Mouse (Mus musculus): ENCODE measurements around the gene Acvr2b.

Acvr2b gene

DNA sequence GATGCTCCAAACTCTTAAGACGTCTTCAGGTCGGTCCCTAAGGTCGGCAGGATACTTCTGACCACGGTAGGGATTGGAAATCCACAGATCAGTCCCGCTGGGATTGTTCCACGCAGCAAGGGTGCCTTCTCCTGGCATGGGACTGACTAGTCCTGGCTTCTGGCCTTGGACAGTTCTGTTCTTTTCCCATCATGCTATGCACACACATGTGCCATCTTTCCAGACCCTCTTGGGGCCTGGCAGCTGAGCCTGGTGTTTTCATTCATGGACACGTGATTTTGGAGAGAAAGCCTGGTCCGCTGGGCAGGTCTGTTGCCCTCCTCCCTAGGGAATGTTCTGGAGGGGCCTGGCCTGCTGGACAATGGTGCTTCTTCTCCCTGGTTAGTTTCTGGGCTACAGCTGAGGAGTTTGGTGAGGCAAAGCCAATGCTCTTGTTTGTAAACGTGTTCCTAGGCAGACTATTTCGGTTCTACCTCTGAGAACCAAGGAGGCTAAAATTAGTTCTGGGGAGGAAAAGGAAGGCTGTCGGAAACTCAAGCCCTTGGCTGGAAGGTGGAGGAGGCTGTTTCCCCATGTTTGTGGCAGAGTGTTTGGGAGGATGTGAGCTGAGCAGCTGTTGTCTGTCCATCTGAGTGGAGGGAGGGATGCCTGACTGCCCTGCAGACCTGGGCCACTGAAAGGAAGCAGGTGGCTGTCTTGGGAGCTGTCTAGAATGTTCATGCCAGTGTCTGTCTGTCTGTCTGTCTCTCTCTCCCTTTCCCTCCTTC is 7.2 kb downstream of the Acvr2b start:
- DNase-seq (ENCODE audit: low spot score) = no peak

DNA sequence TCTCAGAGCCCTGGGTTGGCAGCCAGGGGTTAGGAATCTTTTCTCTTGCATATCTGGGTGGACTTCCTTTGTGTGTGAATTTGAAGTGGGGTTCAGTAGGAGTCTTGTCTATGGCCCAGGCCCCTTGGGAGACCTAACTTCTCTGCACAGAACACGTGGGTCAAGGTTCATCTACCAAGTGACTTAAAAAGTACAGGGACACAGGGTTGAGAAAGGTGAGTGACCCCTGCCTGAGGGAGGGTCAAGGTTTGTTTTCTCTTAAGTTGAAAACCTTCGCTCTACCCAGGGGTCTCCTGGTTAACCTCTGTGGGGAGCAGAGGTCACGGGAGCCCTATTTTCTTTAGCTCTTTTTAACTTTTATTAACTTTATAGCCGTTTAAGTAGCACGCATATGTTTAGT is 7.9 kb downstream of the Acvr2b start:
- DNase-seq (ENCODE audit: low spot score) = no peak

DNA sequence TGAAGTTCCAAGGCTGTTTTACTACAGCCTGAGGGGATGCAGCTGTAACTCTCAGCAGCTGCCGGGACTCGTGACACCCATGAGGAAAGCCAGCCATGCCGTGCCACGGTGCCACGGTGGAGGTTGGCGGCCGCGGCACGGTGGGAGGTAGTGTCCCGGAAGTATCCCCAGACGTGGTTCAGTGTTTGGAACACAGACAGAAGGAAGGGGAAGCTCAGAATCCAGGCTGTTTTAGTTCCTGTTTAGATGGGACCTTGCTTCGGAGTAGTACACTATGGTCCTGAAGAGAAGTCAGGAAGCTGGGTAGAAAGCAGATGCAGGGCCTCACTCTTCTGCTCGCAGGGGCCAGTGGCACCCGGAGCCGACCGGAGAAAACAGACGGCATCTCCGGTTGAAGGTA is 16.1 kb downstream of the Acvr2b start:
- DNase-seq (ENCODE audit: low spot score) = no peak

DNA sequence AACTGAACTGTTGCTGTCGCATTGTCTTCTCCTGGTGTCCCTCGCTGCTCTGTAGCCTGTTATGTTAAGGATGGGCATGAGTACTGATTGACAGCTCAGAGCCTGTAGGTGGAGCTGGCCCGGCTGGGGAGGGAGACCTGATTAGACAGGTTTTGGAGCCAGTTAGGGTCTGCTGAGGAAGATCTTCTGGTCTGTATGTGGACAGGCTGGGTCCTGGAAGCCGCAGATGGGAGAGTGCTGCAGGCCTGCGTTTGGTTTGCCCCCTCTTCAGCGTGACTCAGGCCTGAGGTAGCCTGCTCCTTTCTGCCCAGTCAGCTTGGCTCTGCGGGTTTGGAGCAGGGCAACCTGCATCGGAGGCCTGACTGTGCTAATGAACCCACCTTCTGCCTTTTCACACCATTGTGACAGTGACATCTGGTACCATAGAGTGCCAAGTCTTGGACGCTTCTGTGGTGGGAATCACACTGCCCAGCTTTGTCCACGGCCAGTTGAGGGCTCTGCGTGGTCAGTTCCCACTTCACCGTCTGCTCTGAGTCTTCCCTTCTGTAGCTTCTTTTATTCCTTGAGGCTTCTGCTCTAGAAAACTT is 18.0 kb downstream of the Acvr2b start:
- no peak for DNase-seq (ENCODE audit: low spot score)

DNA sequence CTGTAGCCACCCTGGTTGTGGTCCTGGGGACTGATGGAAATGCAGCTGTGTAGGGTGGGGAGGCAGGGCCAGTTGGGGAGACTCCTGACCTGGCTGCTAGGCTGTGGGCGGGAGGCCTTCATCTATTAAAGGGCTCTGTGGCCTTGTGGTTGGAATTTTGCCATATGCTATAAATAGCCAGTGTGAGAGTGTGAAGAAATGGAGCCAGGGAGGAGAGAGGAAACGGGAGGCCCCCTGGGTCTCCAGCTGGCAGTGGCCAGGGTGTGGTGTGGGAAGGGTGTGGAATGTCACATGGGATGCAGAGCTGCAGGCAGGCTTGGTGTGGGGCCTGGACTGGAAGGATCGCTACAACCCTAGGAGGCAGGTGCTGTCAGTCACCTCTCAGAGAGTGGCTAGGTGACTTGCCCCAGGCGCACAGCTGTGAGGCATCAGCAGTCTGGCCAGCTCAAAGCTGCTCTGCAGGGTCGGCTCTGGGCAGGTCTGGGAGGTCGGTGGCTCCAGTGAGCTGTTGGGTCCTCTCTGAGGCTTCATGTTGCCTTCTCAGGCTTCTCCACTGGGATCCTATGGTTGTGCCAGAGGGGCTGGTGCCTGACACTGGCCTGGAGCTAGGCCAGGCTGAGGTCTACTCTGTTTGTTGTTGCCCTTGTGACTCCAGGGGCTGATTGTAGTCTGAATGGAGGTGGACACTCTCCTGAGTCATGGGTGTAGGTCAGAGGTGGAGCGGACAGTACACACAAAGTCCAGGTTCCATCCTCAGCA is 23.5 kb downstream of the Acvr2b start:
- DNase-seq (ENCODE audit: low spot score) = no peak

DNA sequence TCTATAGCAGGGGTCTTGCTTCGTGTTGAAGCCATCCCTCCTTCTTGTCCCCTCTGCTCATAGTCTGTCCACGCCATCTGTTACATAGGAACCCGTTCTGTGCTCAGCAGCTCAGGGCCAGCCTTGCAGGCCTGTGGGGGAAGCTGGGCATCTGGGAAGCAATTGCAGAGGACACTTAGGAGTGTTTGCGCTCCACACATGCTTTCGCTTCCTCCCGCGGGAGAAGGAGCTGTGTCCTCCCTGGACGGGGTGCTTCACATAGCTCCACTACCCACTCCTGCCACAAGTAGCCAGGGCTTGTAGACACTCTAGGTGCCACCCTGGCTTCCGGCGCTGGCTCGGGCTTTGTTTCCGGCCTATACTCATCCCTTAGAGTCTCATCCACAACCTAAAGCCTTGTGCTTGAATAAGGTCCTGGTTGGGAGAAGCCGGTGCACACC is 24.1 kb downstream of the Acvr2b start:
- no peak for DNase-seq (ENCODE audit: low spot score)

DNA sequence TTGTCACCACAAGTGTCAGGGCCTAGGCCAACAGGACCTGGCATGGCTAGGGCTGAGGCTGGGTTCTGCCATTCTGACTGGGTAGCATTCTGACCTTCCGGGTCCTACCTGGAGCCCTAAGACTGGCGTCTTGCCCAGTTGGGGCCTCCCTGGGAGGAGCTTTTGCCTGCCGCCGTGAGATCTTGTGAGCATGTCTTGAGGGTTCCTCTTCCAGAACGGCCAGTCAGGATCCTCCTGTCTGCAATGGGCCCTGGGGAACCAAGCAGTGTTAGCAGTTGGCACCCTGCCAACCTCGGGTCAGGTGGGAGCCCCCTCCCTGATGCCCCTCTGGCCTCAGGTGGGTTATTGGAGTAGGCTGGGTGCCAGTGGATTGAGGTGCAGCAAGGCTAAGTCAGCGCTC is 24.6 kb downstream of the Acvr2b start:
- DNase-seq (ENCODE audit: low spot score) = no peak

DNA sequence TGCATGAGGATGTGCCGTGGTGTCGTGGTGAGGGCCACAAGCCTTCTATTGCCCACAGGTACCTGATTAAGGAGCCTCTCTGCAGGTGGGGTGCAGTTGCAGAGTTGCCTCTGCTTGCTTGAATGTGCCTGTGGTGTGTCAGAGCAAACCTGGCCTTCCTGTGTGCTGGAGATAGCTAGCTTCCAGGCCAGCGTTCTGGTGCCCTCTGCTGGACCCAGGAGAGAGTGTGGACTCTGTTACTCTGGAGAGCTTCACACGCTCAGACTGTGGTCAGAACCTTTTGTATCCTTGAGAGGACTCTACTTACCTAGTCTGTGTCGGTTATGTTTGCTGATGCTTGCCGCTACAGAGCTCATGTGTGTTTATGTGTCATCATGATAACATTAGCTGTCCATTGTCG is 28.4 kb downstream of the Acvr2b start:
- peak; percentile 51 for DNase-seq (ENCODE audit: low spot score)

DNA sequence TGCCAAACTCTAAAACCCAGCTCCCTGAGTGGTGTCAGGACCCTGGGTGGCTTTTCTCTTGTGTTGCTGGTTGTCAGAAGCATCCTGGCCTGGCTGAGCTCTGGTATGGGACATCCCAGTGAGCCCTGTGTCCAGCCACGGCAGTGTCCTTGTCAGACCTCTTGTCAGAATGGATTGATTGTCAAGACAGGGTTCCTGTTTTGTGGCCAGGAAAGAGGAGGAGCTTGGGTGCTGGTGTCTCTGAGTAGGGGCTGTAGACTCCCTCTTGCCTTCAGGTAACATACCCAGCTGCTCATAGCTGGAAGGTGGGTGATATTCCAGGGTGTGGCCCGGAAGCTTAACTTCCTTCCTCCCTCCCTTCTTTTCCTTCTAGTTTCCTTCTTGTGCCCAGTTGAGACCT is 33.9 kb downstream of the Acvr2b start:
- no peak for DNase-seq (ENCODE audit: low spot score)

DNA sequence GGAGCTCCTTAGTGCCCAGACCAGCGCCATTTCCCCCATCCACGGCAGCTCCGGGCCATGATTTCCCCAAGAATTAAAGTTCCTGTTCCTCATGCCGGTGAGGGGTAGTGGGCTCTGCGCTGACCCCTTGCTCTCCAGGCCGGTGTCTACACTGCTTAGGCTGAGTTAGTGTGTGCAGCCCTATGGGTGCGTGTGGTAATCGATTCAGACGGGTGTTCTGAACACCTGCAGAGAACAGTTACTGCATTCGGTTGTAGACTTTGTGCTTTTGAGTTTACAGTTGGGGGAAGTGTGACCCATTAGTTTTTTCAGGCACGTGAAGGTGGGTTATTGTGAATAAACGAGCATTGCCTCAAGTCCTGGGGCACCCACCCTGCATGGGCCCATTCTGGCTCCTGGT is 36.1 kb downstream of the Acvr2b start:
- DNase-seq (ENCODE audit: low spot score) = no peak

DNA sequence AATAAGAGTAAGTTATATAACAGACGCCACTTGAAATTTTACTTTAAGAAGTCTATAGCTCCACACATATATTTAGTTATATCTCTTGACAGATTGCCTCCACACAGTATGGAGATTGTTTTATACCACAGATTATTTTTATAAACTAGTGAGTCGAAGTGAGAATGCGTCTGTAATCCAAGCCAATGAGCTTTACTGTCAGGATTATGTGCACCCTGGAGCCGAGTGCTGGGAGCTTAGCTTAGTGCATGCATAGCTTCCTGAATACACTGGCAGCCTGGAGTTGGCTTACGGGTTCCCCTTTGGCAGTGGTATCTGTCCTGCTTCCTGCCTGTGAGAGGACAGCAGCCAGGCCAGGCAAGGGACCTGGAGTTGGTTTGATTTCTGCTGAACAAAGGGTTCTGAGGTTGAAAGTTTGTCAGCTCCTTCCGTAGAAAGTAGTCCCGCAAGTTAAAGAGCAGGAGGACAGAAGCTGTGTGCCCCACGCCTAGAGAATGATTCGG is 36.6 kb downstream of the Acvr2b start:
- no peak for DNase-seq (ENCODE audit: low spot score)

DNA sequence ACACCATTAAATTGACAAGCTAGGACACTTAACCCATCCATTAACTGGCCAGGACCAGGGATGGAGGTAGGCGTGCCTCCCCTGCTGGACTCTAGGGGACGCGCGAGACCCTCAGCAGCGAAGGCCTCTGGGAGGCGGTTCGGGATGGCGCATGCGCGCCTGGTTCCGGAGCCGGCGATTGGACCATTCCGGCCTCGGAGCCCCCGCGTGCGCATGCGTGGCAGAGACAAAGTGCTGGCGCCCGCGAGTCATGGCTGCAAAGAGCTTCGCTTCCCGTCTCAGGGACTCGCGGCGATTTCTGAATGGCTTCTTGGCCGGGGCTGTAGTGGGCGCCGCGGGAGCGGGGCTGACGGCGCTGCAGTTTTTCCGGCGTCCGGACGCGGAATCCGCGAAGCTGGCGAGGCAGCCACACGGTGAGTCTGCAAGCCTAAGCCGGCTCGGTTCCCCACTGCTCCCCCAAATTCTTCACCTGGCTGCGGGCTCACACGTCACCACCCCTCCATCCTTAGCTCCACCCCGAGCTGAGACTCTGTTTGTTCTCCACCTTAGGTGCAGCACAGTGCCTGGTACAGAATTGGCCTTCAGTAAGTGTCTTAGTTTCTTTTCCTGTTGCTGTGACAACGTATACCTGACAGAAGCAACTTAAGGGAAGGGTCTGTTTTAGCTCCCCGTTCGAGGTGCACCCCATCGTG is 43.0 kb downstream of the Acvr2b start, which contains the start of gene Exog:
Gene Exog (plus strand): TSS at position 206 of the 692 bp plus-strand sequence.
- peak; percentile 93 for DNase-seq (ENCODE audit: low spot score)

DNA sequence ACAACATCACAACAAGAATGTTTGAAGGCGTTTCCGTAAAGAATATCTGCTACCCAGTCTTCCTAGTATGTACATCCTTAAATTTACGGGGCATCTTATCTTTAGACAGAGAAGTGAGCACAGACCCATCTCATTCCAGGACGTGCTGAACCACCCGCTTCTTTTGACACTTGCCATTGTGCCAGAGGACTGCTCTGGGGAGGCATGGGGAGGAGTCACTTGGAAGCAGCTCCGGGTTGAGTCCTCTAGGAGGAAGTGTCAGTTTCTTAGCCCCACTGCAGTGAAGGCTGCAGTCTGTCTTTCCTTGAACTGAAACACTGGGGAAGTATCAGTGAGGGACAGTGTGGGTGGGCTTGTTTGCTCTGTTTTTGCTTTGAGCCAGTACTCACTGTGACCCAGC is 43.8 kb downstream of the Acvr2b start:
- no peak for DNase-seq (ENCODE audit: low spot score)

DNA sequence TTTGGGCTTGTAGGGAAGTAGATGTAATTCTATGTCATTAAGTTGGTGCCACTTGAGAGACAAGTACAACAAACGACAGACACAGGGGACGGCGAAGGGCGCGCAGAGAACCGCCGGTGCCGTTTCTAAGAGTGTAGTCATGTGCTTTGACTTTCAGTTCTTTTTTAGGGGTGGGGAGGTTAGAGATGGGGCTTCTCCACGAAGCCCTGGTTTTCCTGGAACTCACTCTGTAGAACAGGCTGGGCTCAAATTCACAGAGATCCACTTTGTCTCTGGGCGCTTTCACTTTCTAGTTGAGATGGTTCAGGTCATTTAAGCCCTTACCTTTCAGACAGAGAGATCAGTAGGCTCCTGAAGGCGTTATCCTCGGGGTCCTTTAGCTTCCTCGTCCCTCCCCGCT is 54.0 kb downstream of the Acvr2b start:
- DNase-seq (ENCODE audit: low spot score) = no peak

DNA sequence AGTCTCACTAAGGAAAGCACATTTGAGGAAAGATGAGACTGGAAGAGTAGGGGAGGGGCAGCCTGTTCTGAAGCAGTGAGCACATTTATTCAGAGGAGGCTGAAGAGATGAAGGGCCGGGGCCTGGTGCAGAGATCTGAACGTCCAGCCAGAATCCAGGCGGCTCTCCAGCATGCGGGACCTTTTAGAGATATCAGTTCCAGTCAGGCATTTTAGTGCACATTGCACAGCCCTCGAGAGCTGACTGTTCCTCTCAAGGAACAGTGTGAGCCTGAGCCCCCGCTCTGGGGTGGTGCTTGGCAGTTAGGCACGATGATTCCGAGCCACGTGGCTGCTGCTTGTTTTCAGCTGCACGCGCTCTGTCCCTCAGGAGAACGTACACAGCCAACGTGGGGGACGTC is 55.2 kb downstream of the Acvr2b start:
- DNase-seq (ENCODE audit: low spot score) = no peak

DNA sequence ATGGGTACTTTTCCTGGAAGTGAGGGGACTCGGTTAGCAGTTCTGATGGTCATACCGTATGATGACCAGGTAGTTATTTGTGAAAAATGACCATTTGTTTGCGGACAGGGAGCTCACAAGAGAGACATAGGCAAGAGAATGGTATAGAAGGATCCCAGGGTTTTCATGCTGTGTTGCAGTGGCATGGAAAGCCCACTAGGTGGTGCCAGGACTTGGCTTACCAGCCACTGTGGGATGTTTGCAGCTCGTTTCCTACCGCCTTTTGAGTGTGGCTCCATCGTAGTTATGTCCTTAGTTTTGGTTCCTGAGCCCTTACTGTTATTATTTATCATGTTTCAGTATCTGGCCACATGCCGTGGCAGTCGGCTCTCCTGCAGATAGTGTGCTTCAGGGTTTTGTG is 58.5 kb downstream of the Acvr2b start:
- no peak for DNase-seq (ENCODE audit: low spot score)

DNA sequence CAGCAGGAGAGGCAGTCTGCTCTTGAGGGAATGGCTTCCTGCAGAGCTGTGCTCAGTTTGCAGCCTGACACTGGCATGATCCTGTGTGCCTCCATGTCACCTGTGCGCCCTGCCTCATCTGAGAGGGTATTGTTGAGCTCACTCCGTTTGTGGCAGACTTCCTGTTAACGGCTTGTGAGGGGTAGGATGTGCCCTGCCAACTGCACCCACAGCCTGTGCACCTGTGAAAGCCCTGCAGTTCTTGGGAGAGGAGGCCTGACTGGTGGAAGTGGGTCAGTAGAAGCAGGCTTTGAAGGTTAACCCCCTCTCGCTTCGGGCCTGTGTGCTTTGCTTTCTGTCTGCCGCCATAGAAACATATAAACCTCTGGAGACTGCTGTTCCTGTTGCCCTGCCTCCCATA is 63.1 kb downstream of the Acvr2b start:
- no peak for DNase-seq (ENCODE audit: low spot score)

DNA sequence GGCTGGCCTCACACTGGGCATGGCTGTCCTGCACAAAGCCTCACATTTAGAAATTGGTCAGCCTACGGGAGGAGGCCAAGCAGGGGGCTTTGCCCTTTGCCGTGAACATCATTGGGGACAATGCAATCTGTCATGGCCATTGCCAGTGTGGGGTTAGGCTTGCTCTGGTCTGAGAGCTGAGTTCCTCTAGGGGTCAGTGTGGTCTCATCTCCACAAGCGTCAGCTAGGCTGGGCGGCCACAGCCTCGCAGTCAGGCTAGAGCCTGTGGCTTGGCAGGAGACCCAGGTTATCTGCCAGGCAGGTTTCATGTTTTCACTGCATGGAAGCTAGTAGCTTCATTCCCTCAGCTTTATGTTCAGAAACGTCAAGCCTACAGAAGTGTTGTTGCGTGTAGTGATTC is 63.7 kb downstream of the Acvr2b start:
- DNase-seq (ENCODE audit: low spot score) = no peak

DNA sequence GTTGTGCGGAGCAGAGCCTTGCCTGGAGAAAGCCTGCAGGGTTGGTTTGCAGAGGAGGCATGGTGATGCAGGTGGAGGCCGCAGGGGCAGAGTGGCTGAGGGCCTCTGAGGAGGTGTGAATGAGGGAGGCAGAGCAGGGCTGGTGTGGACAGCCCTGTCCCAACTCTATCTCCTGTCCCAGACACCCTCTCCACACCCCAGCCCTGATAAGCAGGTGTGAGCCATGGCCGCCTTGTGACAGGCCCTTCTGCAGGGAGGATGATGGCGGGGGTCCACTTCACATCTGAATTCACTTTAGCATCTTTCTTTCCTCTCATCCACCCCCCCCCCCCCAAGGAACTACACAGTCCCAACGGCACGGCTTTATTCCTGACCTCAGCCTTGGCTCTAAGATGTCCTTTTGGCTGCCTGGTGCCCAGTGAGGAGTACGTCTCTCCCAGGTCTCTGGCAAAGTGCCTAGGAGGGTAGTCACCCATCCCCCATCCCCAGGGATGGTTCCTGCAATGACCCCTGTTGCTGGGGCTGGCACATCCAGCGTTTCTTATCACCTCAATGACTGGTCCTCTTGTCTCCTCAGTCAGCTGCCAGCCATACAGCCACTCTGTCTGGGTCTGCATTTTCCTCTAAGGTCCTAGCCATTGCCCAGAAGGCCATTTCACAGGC is 67.9 kb downstream of the Acvr2b start:
- DNase-seq (ENCODE audit: low spot score) = no peak

DNA sequence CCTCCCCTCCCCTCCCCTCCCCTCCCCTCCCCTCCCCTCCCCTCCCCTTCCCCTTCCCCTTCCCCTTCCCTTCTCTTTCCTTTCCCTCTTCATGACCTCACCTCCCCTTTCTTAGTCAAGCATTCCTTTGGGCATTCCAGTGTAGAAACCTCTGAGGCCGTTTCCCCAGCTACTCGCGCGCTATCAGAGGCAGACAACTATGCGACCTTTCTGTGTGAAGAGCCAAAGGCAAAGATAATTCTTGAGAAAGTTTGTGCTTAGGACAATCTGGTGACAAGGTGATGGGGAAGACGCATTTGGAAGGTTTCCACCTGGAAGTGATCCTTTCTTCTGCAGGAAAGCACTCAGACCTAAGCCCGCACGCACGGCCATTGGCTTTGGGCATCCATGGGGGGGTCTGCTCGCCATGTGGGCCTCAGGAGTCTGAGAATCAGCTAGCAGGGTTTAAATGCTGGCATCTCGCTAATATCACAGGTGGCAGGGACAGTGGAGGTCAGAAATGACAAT is 70.5 kb downstream of the Acvr2b start:
- no peak for DNase-seq (ENCODE audit: low spot score)

DNA sequence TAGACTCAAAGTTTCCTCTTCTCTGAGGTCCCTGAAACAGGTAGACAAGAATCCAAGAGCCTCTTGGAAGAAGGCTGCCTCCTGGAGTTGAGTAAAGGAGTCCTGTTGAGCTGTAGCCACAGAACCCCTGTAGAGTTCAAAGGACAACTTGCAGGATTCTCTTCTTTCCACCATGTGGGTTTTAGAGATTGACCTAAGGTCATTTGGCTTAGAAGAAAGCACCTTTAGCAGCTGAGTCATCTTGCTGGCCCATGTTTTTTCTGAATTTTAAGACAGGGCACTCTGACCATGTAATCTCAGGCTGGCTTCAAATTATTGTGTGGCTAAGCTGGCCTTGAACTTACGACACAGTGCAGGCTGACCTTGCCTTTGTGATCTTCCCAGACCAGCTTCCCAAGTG is 71.1 kb downstream of the Acvr2b start:
- DNase-seq (ENCODE audit: low spot score) = no peak
